Mouse (Mus musculus) intestine, embryonic 16.5 days (tissue): Measurements from ENCODE around the gene Bglap2. TPM values are rescaled to one million over a fixed set of nuclear protein-coding genes. Genes with fewer than 3 reads are reported as not detected.
"Not testable (repeated sequence)": the region's sequence is repeated elsewhere in the genome, so short reads cannot be mapped to it uniquely, and the experiment has no call there.

Source experiments
- ATAC-seq: fragments of 200-750 bp; cut with Nextera tagmentation; 2 replicates; pipeline ENCODE4 v1.8.0; 2017; ENCODE audit warnings: moderate TSS enrichment, moderate library complexity
- H3K27ac ChIP-seq: fragments of 300-500 bp; sonication (generic); 2 replicates; pipeline ENCODE4 v1.5.1; 2014; ENCODE audit warnings: mild to moderate bottlenecking, low read length
- H3K27me3 ChIP-seq: fragments of 300-500 bp; sonication (generic); replicated peaks from 2 replicates; pipeline ENCODE4 v1.6.1; 2014; ENCODE audit warnings: low read length, control low read depth, mixed read lengths; ENCODE audit not compliant: control insufficient read depth, insufficient read depth
- H3K36me3 ChIP-seq: fragments of 300-500 bp; sonication (generic); 2 replicates; pipeline ENCODE4 v1.6.1; 2014; ENCODE audit warnings: low read length, control low read depth; ENCODE audit not compliant: control insufficient read depth, insufficient read depth
- H3K4me1 ChIP-seq: fragments of 300-500 bp; sonication (generic); 2 replicates; pipeline ENCODE4 v1.6.1; 2014; ENCODE audit warnings: low read length, control low read depth, mixed read lengths; ENCODE audit not compliant: control insufficient read depth, insufficient read depth
- H3K4me2 ChIP-seq: fragments of 300-500 bp; sonication (generic); 2 replicates; pipeline ENCODE4 v1.6.1; 2014; ENCODE audit warnings: low read depth, low read length, control low read depth
- H3K4me3 ChIP-seq: fragments of 300-500 bp; sonication (generic); 2 replicates; pipeline ENCODE4 v1.5.1; 2014; ENCODE audit warnings: mild to moderate bottlenecking, low read length
- H3K9ac ChIP-seq: fragments of 300-500 bp; sonication (generic); 2 replicates; pipeline ENCODE4 v1.6.1; 2014; ENCODE audit warnings: low read depth, low read length
- H3K9me3 ChIP-seq: fragments of 300-500 bp; sonication (generic); 2 replicates; pipeline ENCODE4 v1.6.1; 2016; ENCODE audit warnings: low read length, control low read depth; ENCODE audit not compliant: control insufficient read depth
- WGBS: fragments of 180-500 bp; shearing (Covaris S2); extraction: QIAGEN DNeasy Blood & Tissue Kit; methylation state at CpG from one replicate; pipeline ENCODE4 v1.1.7; 2014; 5-methylcytosine and 5-hydroxymethylcytosine counted together
- polyA plus RNA-seq: library from polyadenylated mRNA; unstranded; fragments of >200 nt; fragmentation: Nextera tagmentation; extraction: Ambion mirVana; gene quantifications from 2 replicates; pipeline ENCODE4 v1.2.1, GENCODE M21; 2015

Gene Bglap2
- polyA plus RNA-seq = not detected in 2 replicates

DNA sequence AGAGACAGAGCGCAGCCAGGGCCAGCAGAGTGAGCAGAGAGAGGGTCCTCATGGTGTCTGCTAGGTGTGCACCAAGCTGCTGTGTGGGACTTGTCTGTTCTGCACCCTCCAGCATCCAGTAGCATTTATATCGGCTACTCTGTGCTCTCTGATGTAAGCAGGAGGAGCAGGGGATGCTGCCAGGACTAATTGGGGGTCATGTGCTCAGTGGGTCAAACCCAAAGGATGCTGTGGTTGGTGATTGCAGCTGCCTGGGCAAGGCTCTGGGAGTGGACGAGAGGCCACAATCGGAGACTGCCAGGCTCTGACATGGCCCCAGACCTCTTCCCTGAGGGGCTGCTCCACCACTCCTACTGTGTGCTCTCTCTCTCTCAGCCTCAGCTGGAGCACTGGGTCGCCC, at the start of gene Bglap2:
Gene Bglap2, minus strand, starts transcription at position 101 of the 400 bp plus-strand sequence.
- H3K36me3 ChIP-seq, H3K27ac ChIP-seq, ATAC-seq, H3K4me1 ChIP-seq, H3K27me3 ChIP-seq, H3K9ac ChIP-seq, H3K4me3 ChIP-seq, H3K4me2 ChIP-seq, H3K9me3 ChIP-seq: not testable (repeated sequence)
- 75% methylated on average over 4 of the region's 5 CpGs for WGBS

GRCm38 (mm10) chr3:88427342-88427905, 48.9 kb upstream of the Bglap2 start:
- no peak for ATAC-seq

GRCm38 (mm10) chr3:88425708-88426420, 47.4 kb upstream of the Bglap2 start:
- 81% methylated on average over 10 of the region's 10 CpGs for WGBS
- no peak overlapping the region for H3K9ac ChIP-seq
- peaks cover 28% of the 10 kb centered on the region for H3K4me1 ChIP-seq
- no peaks in the 10 kb centered on the region for H3K27me3 ChIP-seq
- ATAC-seq = no peak
- H3K27ac ChIP-seq = no peak overlapping the region; the same call in 1 of the 2 replicates
- 0 out of 2 replicates have a peak, but pooled peaks cover under 1% of the 10 kb centered on the region for H3K36me3 ChIP-seq
- no peaks in the 10 kb centered on the region for H3K9me3 ChIP-seq
- no peak overlapping the region for H3K4me3 ChIP-seq
- H3K4me2 ChIP-seq = peak overlapping the region; percentile 44

More at GRCm38 (mm10) chr3:88427342-88427905, 48.9 kb upstream of the Bglap2 start:
- peaks cover 17% of the 10 kb centered on the region for H3K4me1 ChIP-seq
- no peak overlapping the region for H3K9ac ChIP-seq
- H3K27me3 ChIP-seq = no peaks in the 10 kb centered on the region
- no peak overlapping the region for H3K4me3 ChIP-seq
- H3K27ac ChIP-seq = no peak overlapping the region
- H3K36me3 ChIP-seq = no peaks in the 10 kb centered on the region
- H3K9me3 ChIP-seq = no peaks in the 10 kb centered on the region
- H3K4me2 ChIP-seq = no peak overlapping the region
- 73% methylated on average over 4 of the region's 4 CpGs for WGBS

DNA sequence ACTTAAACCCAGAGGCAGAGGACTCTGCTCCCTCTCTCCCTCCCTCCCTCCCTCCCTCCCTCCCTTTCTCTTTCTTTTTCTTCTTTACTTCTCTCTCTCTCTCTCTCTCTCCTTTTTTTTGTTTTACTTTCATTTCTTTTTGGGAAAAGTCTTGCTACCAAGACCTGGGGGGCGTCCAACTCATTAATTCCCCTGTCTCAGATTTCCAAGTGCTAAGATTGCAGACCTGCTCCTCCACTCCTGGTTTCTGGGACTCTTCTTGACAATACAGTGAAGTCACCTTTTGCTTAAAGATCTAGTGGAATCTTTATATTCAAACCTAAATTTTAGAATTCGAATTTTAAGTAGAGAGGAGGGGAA, 46.8 kb upstream of the Bglap2 start:
- ATAC-seq = no peak
- 19% methylated on average over 2 of the region's 2 CpGs for WGBS
- H3K4me1 ChIP-seq = peaks cover 28% of the 10 kb centered on the region
- peak overlapping the region; percentile 44 for H3K4me2 ChIP-seq
- no peaks in the 10 kb centered on the region for H3K9me3 ChIP-seq
- H3K9ac ChIP-seq = peak overlapping the region; percentile 45; the same call in 1 of the 2 replicates
- H3K36me3 ChIP-seq = 0 out of 2 replicates have a peak, but pooled peaks cover 4% of the 10 kb centered on the region
- H3K27me3 ChIP-seq = no peaks in the 10 kb centered on the region
- H3K27ac ChIP-seq = peak overlapping the region; percentile 40; the same call in 1 of the 2 replicates
- peak overlapping the region; percentile 29; the same call in 1 of the 2 replicates for H3K4me3 ChIP-seq

GRCm38 (mm10) chr3:88424605-88425329, 46.3 kb upstream of the Bglap2 start, which contains the start of gene Slc25a44:
Slc25a44 (minus strand) TSS chr3:88425139.
- H3K9me3 ChIP-seq = no peaks in the 10 kb centered on the region
- 1% methylated on average over 35 of the region's 35 CpGs for WGBS
- no peaks in the 10 kb centered on the region for H3K27me3 ChIP-seq
- peak within 1 kb of the TSS; percentile 85 for H3K4me3 ChIP-seq
- H3K4me2 ChIP-seq = peak within 1 kb of the TSS; percentile 84
- H3K27ac ChIP-seq = peak within 1 kb of the TSS; percentile 40; the same call in 1 of the 2 replicates
- peaks cover 28% of the 10 kb centered on the region for H3K4me1 ChIP-seq
- peak within 1 kb of the TSS; percentile 79 for H3K9ac ChIP-seq
- ATAC-seq = peak; percentile 97
- 0 out of 2 replicates have a peak, but pooled peaks cover 4% of the 10 kb centered on the region for H3K36me3 ChIP-seq

DNA sequence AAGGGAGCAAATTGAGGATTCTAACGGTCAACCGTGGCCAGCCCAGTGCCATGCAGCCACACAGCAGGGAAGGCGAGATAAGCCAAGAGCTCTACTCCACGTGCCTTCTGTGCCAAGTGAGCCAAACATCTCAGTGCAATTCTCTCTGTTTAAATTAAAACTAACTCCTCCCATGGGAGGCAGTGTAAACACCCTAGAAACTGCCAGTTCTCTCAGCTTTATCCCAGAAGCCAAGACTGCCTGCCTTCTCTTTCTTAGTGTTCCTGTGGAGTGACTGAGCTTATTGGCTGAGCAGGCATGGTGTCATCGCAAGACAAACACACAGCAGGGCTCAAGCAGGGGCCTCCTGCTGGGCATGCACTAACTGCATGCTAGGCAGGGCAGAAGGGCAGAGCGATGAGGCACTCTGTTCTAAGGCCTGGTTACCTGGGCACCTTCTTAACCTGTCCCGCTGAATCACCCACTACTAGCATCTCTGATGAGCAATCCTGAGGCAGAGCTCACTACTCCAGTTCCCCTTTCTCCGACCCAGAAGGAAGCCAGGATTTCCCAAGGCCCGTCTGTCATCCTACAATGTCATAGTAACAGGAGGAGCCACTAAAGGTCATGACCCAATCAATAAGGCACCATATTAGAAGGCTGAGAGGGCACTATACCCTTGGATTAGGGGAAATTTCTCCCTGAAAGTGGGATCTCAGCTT, 43.7 kb upstream of the Bglap2 start:
- 33% methylated on average over 9 of the region's 9 CpGs for WGBS
- Histone ChIP-seq H3K27ac (peak overlapping the region; percentile 12), H3K4me3 (no peak overlapping the region), H3K36me3 (peaks cover 9% of the 10 kb centered on the region; the same call in 1 of the 2 replicates), H3K9me3 (no peaks in the 10 kb centered on the region), H3K4me2 (no peak overlapping the region), H3K27me3 (no peaks in the 10 kb centered on the region), H3K4me1 (peaks cover 28% of the 10 kb centered on the region), H3K9ac (peak overlapping the region; percentile 30)
- ATAC-seq = peak; percentile 54

- no peak overlapping the region for H3K27ac ChIP-seq
- no peaks in the 10 kb centered on the region for H3K9me3 ChIP-seq
- no peak overlapping the region for H3K4me3 ChIP-seq
- H3K4me1 ChIP-seq = peaks cover 34% of the 10 kb centered on the region
- no peak for ATAC-seq
- peaks cover 13% of the 10 kb centered on the region for H3K36me3 ChIP-seq
- 94% methylated on average over 19 of the region's 19 CpGs for WGBS
- no peaks in the 10 kb centered on the region for H3K27me3 ChIP-seq
- H3K4me2 ChIP-seq = no peak overlapping the region
- no peak overlapping the region for H3K9ac ChIP-seq
These were observed 42.3 kb upstream of the Bglap2 start for GRCm38 (mm10) chr3:88420771-88421170.

DNA sequence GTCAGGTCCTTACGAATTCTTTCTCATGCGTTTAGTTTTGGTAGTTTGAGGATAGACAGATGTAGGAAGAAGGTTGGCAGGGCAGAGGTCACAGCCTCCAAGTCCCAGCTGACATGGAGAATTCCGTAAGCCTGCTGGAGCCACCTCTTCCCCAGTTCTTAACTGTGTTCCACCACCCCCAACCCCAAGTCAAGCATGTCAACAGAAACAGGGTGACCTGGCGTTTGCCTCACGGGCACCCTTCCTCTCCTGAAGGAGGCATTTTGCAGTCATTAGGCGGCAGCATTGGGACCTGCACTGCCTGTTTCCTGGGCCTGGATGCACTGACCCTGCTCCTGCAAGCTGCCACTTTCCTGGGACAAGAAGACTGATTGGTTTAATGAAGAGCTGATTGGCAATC, 39.5 kb upstream of the Bglap2 start:
- no peak overlapping the region for H3K4me2 ChIP-seq
- no peaks in the 10 kb centered on the region for H3K9me3 ChIP-seq
- H3K9ac ChIP-seq = no peak overlapping the region
- WGBS = 78% methylated on average over 6 of the region's 6 CpGs
- H3K4me1 ChIP-seq = peaks cover 27% of the 10 kb centered on the region
- no peaks in the 10 kb centered on the region for H3K27me3 ChIP-seq
- no peak for ATAC-seq
- H3K27ac ChIP-seq = no peak overlapping the region
- peaks cover 13% of the 10 kb centered on the region for H3K36me3 ChIP-seq
- H3K4me3 ChIP-seq = no peak overlapping the region
